Mouse (Mus musculus) ES-Bruce4 (cell line): ENCODE data around the gene Sept1.

Source experiments
- EP300 ChIP-seq: IDR thresholded peaks from 2 replicates; pipeline ENCODE4 v1.6.1; 2011; ENCODE audit warnings: low read depth, low read length; ENCODE audit not compliant: insufficient read depth
- POLR2A ChIP-seq: IDR thresholded peaks from one replicate; pipeline ENCODE4 v1.8.1; 2011; ENCODE audit warnings: low read length; ENCODE audit not compliant: insufficient read depth

GRCm38 (mm10) chr7:127185601-127186000, 47.3 kb downstream of the Sept1 start:
- no peak for TF ChIP-seq POLR2A
- no peak for TF ChIP-seq EP300
